Mouse (Mus musculus) liver, adult 2 months (tissue): ENCODE measurements at regions not wholly inside any gene's neighbourhood (a gene's known extent, or its start where the extent isn't known, plus 50 kb on each side); places are given as distances from the start of the nearest gene placed in this dataset.

Source experiments
- DNase-seq: peaks from one replicate; pipeline ENCODE4 v3.0.0-alpha.2; 2011; ENCODE audit warnings: low read depth, low spot score; ENCODE audit errors: extremely low read depth
- H3K27ac ChIP-seq: fragments of 200-500 bp; replicated peaks from 2 replicates; pipeline ENCODE4 v1.5.1; 2012; ENCODE audit warnings: low read depth, mild to moderate bottlenecking, control low read depth, inconsistent platforms, low read length; ENCODE audit not compliant: insufficient read depth
- H3K27me3 ChIP-seq: fragments of 200-500 bp; 2 replicates; pipeline ENCODE4 v1.6.1; 2012; ENCODE audit warnings: mild to moderate bottlenecking, moderate library complexity, low read length, inconsistent platforms; ENCODE audit not compliant: control insufficient read depth, insufficient read depth
- H3K36me3 ChIP-seq: fragments of 200-500 bp; 2 replicates; pipeline ENCODE4 v1.6.1; 2012; ENCODE audit warnings: low read length, inconsistent platforms; ENCODE audit not compliant: control insufficient read depth, insufficient read depth
- H3K4me1 ChIP-seq: fragments of 200-500 bp; 2 replicates; pipeline ENCODE4 v1.6.1; 2011; ENCODE audit warnings: low read length; ENCODE audit not compliant: control insufficient read depth, insufficient read depth
- H3K4me3 ChIP-seq: fragments of 200-500 bp; 2 replicates; pipeline ENCODE4 v1.5.1; 2011; ENCODE audit warnings: low read depth, mild to moderate bottlenecking, control low read depth, low read length, moderate library complexity; ENCODE audit not compliant: insufficient read depth
- H3K79me2 ChIP-seq: fragments of 200-500 bp; 2 replicates; pipeline ENCODE4 v1.6.1; 2012; ENCODE audit warnings: inconsistent platforms, mild to moderate bottlenecking, low read length, moderate library complexity; ENCODE audit not compliant: control insufficient read depth, insufficient read depth
- H3K9ac ChIP-seq: fragments of 200-500 bp; 2 replicates; pipeline ENCODE4 v1.6.1; 2012; ENCODE audit warnings: low read depth, mild to moderate bottlenecking, control low read depth, inconsistent platforms, low read length
- CTCF ChIP-seq: fragments of 200-500 bp; IDR thresholded peaks from 2 replicates; pipeline ENCODE4 v1.5.1; 2011; ENCODE audit warnings: low read depth, low read length, control low read depth
- POLR2A ChIP-seq: fragments of 200-500 bp; IDR thresholded peaks from 2 replicates; pipeline ENCODE4 v1.6.1; 2011; ENCODE audit warnings: low read length, control low read depth; ENCODE audit not compliant: insufficient read depth; ENCODE audit errors: extremely low read depth
- WGBS: fragments of 180-500 bp; shearing (Covaris S2); methylation state at CpG from one replicate; pipeline ENCODE4 v1.1.7; 2018; 5-methylcytosine and 5-hydroxymethylcytosine counted together

DNA sequence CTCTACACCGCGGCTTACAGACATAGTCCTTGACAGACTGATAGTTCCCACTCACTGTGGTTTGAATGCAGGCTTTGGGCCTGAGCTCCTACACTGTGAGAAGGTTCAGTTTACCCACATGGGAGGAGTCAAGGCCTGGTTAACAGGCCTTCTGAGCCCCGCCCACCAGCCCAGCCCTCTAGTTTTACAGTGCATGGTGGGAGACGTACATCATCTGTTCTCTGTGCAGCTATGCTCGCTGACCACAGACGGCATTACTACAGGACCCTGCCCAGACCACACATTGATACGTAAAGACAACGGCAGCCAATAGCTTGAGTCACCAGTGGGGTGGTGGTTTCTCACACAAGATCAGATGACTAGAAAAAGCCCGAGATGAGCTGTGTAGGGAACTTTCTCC lies 431.0 kb downstream of the Tbc1d22a start:
- WGBS, result 67% methylated on average over 9 of the region's 9 CpGs
- TF ChIP-seq POLR2A (no peak), CTCF (no peak)
- Histone ChIP-seq H3K9ac (no peak overlapping the region), H3K36me3 (no peaks in the 10 kb centered on the region), H3K27me3 (no peaks in the 10 kb centered on the region), H3K4me3 (no peak overlapping the region), H3K27ac (no peak overlapping the region), H3K4me1 (no peaks in the 10 kb centered on the region), H3K79me2 (no peaks in the 10 kb centered on the region)
- no peak for DNase-seq

- no peaks in the 10 kb centered on the region for H3K4me1 ChIP-seq
- H3K9ac ChIP-seq, result no peak overlapping the region
- H3K36me3 ChIP-seq, result no peaks in the 10 kb centered on the region
- H3K27ac ChIP-seq, result no peak overlapping the region
- WGBS, result 78% methylated on average over 3 of the region's 3 CpGs
- no peak for DNase-seq
- no peak overlapping the region for H3K4me3 ChIP-seq
- no peaks in the 10 kb centered on the region for H3K79me2 ChIP-seq
- TF ChIP-seq CTCF, result no peak
- TF ChIP-seq POLR2A, result no peak
- H3K27me3 ChIP-seq, result no peaks in the 10 kb centered on the region
These were observed 433.9 kb downstream of the Tbc1d22a start for GRCm38 (mm10) chr15:86648131-86648530.

DNA sequence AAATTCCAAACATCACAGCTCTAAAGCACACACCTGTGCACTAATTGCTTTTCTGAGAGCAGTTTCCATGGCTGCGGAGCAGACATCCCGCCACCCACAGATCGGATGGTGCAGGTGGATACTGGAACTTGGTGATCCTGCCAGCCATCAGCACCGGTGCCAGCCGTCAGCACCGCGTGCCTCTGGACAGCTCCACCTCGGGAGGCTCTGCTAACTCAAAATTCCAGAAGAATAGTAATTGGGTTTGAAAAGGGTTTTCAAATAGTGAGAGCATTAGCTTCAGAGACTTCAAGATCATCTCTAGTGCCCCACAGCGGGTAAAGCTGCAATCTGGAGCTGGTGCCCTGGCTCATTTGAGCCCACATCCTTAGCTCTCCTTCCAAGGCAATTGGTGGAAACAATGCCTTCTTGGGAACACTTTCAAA lies 458.8 kb downstream of the Tbc1d22a start:
- no peaks in the 10 kb centered on the region for H3K27me3 ChIP-seq
- H3K4me3 ChIP-seq, result no peak overlapping the region
- 31% methylated on average over 9 of the region's 9 CpGs for WGBS
- no peak for TF ChIP-seq POLR2A
- no peak for TF ChIP-seq CTCF
- H3K27ac ChIP-seq, result no peak overlapping the region
- H3K9ac ChIP-seq, result no peak overlapping the region
- no peak for DNase-seq
- no peaks in the 10 kb centered on the region for H3K79me2 ChIP-seq
- no peaks in the 10 kb centered on the region for H3K36me3 ChIP-seq
- H3K4me1 ChIP-seq, result no peaks in the 10 kb centered on the region

DNA sequence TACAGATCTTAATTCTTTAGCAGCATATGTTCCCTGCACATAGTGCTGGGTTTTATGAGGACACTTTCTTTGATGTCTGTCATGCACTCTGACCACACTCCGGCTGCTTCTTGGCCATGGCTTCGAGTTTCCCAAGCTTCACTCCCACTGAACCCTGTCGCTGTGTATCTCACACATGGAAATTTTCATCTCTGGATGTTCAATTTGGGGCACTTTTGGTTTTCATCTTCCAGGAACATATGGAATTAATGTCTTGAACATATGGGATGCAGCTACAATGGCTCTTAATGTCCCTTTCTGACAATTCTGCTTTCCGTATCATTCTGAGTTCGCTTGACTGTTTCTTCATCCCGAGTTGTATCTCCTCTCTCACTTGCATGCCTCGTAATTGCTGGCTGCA lies 462.8 kb downstream of the Tbc1d22a start:
- DNase-seq, result no peak
- WGBS, result 83% methylated on average over 7 of the region's 7 CpGs
- no peaks in the 10 kb centered on the region for H3K79me2 ChIP-seq
- H3K27me3 ChIP-seq, result no peaks in the 10 kb centered on the region
- H3K36me3 ChIP-seq, result no peaks in the 10 kb centered on the region
- H3K4me1 ChIP-seq, result no peaks in the 10 kb centered on the region
- TF ChIP-seq CTCF, result no peak
- no peak for TF ChIP-seq POLR2A
- H3K9ac ChIP-seq, result no peak overlapping the region
- H3K27ac ChIP-seq, result no peak overlapping the region
- H3K4me3 ChIP-seq, result no peak overlapping the region

DNA sequence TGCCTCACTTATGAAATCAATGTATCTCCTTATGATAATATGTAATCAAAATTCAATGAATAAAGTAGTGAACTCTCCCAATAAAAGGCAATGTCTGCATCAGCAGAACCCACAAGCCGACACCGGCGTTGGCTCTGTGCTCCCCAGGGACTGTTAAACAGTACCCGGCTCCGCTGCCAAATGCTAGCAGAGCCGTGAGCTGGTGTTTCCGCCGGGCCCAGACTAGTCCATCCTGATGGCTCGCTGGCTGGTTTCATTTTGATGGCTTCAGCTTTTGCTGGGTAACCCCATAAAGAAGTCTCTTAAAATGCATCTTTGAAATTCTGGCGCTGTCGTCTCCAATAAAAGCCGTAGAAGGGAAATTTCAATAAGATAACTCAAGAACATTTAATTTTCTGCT lies 468.8 kb downstream of the Tbc1d22a start:
- TF ChIP-seq CTCF, result no peak
- TF ChIP-seq POLR2A, result no peak
- WGBS, result 92% methylated on average over 12 of the region's 12 CpGs
- H3K27ac ChIP-seq, result no peak overlapping the region
- no peak overlapping the region for H3K9ac ChIP-seq
- no peak for DNase-seq
- no peak overlapping the region for H3K4me3 ChIP-seq
- no peaks in the 10 kb centered on the region for H3K79me2 ChIP-seq
- no peaks in the 10 kb centered on the region for H3K4me1 ChIP-seq
- no peaks in the 10 kb centered on the region for H3K27me3 ChIP-seq
- H3K36me3 ChIP-seq, result no peaks in the 10 kb centered on the region

DNA sequence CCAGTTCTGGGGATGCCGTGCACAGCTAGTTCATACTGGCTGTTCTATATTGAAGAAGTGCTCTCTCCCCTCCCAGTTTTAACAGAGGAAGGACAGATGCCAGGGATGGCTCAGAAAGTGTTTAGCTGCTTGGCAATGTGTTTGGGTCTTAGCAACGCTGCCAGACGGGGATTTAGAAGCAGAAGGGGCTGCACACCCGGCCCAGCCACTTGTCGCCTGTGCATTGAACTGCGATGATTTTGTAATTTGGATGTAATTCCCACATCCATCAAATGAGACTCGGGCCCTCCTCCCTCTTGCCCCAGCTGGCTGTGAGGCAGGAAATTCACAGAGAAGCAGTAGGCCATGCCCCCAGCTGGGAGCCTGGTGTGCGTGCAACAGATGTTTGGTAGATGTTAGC lies 475.4 kb downstream of the Tbc1d22a start:
- Histone ChIP-seq H3K4me3 (no peak overlapping the region), H3K27me3 (no peaks in the 10 kb centered on the region), H3K27ac (no peak overlapping the region), H3K36me3 (no peaks in the 10 kb centered on the region), H3K79me2 (no peaks in the 10 kb centered on the region), H3K9ac (no peak overlapping the region), H3K4me1 (no peaks in the 10 kb centered on the region)
- TF ChIP-seq POLR2A, result no peak
- TF ChIP-seq CTCF, result no peak
- 85% methylated on average over 8 of the region's 8 CpGs for WGBS
- DNase-seq, result no peak
